Mouse (Mus musculus) kidney, postnatal 25 days (tissue): ENCODE data around the gene Lrig2.

Experiments
- DNase-seq, 2 experiments: peaks; one replicate each; pipeline ENCODE4 v3.0.0; 2021; ENCODE audit warnings: mixed read lengths in 2 of 2

Lrig2 gene

DNA sequence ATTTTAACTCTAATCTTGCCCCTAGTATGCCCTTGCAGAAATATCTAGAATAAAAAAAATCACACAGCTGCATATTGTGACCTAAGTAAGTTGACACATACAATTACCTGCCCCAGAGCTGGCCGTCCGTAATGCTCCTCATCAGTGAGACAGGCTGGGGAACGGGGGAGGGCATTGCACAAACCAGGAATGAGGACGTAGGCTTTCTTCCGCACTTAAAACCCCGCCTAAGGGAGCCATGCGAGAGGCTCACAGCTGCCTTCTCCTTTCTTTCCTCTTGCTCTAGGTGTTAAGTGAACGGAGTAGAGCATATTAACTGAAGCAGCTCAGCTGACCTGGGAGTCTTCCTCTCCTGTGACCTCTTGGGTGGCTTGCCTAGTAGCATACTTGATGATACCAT is 149.9 kb downstream of the Lrig2 start:
- no peak for DNase-seq

DNA sequence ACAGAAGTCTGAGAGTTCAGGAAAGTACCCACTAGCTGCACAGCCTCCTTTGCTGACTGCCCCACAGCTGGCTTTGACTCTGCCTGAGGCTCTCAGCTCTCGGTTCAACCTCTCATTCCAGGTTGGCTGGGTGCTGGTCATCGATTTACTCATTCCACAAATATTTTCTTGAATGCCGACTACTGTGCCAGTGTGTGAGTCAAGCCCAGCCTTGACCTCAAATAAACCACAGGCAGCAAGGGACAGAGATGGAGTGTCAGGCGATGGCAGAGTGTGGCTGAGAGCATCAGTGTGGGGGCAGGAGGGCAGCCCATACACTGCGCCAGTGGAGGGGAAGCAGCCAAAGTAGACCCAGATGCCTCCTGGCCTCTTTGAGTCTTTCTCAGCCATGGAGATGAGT is 151.4 kb downstream of the Lrig2 start:
- peak; percentile 46 to 70 for DNase-seq

DNA sequence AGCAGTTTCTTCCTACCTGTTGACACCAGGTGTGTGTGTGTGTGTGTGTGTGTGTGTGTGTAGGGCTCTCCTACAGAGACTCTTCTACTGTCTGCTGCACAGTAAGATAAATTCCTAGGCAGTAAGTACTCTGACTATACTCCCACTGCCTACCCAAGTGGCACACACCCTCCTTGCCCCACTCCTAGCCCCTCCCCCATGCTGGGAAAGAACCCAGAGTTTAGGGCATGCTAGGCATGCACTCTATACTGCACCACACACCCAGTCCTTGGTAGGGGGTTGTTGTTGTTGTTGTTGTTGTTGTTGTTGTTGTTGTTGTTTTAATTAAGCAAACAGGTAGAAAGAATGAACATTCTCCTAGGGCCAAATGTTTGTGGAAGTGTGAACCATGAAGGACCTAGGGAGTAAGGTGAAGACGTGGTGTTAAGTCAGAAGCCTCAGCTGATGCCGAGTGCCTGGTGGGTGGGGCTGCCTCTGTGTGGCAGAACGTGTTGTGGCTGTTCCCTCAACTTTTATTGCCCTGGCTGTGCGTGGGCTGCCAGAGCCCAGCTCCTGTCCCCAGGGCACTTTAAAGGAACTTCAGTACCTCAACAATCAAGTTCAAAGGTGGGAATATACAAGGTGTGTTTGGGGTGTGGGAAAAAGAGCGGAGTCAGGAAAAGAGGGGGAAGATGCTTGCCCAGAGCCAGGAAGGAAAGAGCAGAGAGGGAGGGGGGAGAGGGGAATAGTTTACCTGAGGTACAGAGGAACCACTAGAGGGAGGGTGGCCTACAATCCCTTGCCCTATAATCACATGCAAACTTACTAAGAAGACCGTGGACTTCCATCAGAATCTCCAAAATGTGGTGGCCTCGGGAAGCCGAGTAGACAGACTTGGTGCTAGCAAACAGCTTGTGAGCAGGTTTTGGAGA is 152.2 kb downstream of the Lrig2 start:
- DNase-seq = peak in 1 of 2 experiments; percentile 67

DNA sequence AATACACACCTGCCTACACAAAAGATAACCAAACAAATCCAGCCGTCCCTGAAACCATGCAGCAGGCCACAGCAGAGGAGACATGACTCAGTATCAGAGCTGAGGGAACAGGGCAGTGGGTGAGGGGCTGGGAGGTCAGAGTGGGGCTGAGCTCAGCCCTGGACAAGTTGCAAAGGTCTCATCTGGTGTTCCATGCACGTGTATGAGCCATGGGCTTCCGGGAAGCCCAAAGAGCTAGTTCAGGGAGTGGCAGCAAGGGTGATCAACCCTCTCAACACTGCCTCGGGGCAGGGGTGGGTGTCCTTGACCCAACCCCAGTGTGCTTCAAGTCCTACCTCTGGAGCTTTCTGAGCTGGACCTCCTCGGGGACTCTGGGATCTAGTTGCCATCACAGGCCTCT is 153.0 kb downstream of the Lrig2 start:
- DNase-seq = peak in 1 of 2 experiments; percentile 50

DNA sequence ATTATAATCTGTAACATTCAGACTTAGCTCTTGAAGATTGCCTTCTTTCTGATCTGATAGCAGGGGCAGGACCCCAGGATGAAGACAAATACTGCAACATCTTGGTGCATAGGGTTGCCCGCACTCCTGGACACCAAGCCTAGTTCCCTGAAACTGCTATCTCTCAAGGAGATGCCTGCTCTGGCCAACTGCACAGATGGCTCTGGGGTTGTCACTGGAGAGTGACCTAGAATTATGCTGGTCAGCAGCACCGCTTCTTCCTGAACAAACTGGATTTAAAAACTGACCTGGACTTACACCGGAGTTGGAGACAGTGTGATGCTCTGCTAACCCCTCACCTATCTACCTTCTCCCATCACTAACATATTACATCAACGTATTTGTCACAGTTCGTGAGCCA is 155.6 kb downstream of the Lrig2 start:
- no peak for DNase-seq

DNA sequence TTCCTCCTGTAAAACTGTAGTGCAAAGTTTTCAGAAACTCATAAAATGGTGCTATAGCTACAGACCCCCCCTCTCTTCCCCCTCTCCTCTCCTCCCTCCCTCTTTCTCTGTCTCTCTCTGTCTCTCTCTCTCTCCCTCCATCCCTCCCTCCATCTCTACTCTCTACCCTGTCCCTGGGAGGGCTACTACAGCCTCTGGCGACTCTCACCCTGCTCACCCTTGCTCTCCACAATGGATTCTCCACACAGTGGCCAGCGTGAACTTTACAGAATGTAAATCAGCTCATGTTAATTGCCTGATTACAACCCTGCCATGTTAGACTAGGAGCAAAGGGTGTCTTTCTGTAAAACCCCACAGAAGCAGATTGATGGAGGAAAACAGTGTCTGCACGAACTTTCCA is 157.8 kb downstream of the Lrig2 start:
- no peak for DNase-seq

DNA sequence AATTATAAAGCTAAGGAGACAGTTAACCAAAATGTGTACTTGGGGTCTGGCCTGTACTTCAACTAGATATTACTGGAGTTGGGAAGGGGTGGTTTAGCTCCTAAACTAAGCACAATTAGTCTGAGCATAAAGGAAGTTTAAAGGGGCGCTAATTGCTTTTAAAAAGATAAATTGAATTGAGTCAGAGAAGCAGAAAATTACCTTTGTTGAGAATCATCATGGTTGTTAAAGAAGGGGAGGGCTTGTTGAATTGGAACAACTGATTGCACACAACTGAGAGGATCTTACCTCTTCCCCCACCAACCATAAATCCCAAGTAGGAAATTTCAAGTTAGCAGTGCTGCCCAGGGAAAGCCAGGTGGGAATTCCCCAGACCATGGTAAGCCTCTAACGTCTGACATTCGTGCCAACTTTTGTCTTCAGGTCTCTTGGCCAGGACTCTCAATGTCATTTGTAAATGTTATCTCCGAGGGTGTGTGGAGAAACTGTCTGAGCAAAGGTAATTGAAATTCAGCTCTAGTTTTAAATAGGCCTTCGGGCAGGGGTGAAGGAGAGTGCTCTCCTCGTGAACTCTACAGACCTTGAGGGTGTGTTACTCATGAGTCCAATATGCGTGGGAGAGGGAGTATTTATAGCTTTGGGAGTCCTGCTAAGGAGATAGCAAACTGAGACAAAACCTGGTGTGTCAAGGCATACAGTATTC is 159.2 kb downstream of the Lrig2 start:
- DNase-seq = no peak

DNA sequence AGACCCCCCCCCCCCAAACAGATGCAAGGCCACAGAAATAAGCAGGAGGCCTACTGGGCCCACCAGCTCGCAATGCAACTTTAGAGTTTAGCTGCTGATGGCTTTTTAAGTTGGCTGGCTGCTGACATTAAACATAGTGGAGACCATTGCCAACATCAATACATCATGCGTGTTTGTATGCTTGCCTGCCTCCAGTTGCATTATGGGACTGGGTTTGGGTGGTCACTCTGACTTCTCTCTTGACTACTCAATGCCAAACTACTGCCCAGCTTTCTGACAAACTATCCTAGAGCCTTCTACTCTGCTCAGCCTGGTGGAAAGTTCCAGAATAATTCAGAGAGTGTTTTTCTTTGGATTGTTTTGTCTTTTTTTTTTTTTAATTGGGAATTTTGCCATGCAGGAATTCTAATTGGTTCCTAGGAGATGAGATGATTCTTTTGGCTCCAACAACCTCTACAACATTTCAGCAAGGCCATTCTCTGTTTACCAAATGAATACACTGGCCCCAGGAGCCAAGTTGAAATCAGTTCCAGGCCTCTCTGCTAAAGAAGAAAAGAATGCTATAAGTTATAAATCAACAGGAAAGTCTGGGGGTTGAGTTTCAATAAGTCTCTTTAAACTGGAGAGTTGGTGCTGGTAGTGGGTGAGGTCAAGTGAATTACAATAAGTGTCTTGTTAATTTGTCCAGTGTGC is 161.3 kb downstream of the Lrig2 start:
- no peak for DNase-seq

DNA sequence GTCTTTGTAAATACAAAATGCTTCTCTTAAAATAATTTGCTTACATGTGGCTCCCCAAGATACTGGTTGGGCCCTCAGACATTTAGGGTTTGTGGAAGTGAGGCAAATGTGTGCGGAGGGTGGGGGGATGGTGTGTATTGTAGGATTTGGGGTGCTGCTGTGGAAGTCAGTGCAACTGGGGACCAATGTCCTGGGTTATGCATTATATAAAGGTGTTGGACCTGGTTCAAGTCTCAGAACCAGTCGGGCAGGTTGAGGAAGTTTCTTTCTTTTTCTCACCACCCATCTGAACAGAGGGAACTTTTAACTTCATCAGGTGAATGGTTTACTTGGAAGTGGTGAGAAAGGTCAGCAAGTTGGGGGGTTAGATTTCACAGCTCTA is 161.9 kb downstream of the Lrig2 start:
- DNase-seq = peak; percentile 54 to 59

DNA sequence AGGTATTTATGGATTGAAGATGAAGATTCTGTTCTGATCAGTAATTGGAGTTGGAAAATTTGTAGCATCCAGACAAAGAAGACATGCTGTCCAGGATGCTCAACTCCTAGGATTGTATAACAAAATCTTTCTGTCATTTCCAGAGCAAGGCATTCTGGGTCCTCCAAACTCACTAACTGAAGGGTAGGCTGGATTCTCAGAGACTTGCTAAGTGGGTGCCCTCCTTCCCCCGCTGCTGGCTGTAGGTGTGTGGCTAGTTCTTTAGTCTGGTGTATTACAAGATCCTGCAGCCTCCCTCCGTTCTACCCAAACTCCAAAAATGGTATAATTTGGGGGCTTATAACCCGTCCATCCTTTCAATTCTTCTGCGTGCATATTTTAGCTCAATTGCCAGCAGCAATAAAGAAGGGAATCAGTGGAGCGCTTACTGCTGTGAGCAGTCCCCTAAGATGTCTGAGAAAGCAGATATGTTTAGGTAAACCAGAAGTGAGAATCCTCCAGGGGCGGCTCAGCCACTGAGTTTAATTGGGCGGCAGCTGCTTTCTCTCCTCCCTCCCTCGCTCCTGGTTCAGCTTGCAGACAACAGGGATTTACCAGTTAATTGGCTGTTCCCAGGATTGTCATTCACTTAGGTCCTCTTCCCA is 162.4 kb downstream of the Lrig2 start:
- no peak for DNase-seq
